Mouse (Mus musculus): ENCODE measurements around the gene Lrtm2.
"Not testable (repeated sequence)": the region's sequence is repeated elsewhere in the genome, so short reads cannot be mapped to it uniquely, and the experiment has no call there.

Lrtm2 gene

GRCm38 (mm10) chr6:119330506-119330905 lies at the start of gene Lrtm2:
TSS of gene Lrtm2 (minus strand) at chr6:119330766.
- no peak for DNase-seq (ENCODE audit: low spot score)

- DNase-seq (ENCODE audit: low spot score), result no peak
Observed at GRCm38 (mm10) chr6:119378631-119379030, 48.1 kb upstream of the Lrtm2 start.

GRCm38 (mm10) chr6:119377613-119378012 lies 47.0 kb upstream of the Lrtm2 start:
- DNase-seq (ENCODE audit: low spot score), result no peak

- DNase-seq (ENCODE audit: low spot score), result no peak
Observed at GRCm38 (mm10) chr6:119375035-119375434, 44.5 kb upstream of the Lrtm2 start.

GRCm38 (mm10) chr6:119373000-119373705 lies 42.6 kb upstream of the Lrtm2 start:
- DNase-seq (ENCODE audit: low spot score), result no peak

- no peak for DNase-seq (ENCODE audit: low spot score)
Observed at GRCm38 (mm10) chr6:119372237-119372636, 41.7 kb upstream of the Lrtm2 start.

GRCm38 (mm10) chr6:119371624-119372023 lies 41.1 kb upstream of the Lrtm2 start:
- no peak for DNase-seq (ENCODE audit: low spot score)

GRCm38 (mm10) chr6:119367382-119367781 lies 36.8 kb upstream of the Lrtm2 start:
- no peak for DNase-seq (ENCODE audit: low spot score)

GRCm38 (mm10) chr6:119366800-119367199 lies 36.2 kb upstream of the Lrtm2 start:
- DNase-seq (ENCODE audit: low spot score), result not testable (repeated sequence)

GRCm38 (mm10) chr6:119363593-119363992 lies 33.0 kb upstream of the Lrtm2 start:
- DNase-seq (ENCODE audit: low spot score), result no peak

- DNase-seq (ENCODE audit: low spot score), result no peak
Observed at GRCm38 (mm10) chr6:119360925-119361702, 30.5 kb upstream of the Lrtm2 start.

GRCm38 (mm10) chr6:119360250-119360649 lies 29.7 kb upstream of the Lrtm2 start:
- not testable (repeated sequence) for DNase-seq (ENCODE audit: low spot score)

- no peak for DNase-seq (ENCODE audit: low spot score)
Observed at GRCm38 (mm10) chr6:119358020-119358571, 27.5 kb upstream of the Lrtm2 start.

- no peak for DNase-seq (ENCODE audit: low spot score)
Observed at GRCm38 (mm10) chr6:119352501-119352900, 21.9 kb upstream of the Lrtm2 start.

- no peak for DNase-seq (ENCODE audit: low spot score)
Observed at GRCm38 (mm10) chr6:119351656-119352055, 21.1 kb upstream of the Lrtm2 start.

- no peak for DNase-seq (ENCODE audit: low spot score)
Observed at GRCm38 (mm10) chr6:119350703-119351198, 20.2 kb upstream of the Lrtm2 start.

- peak; percentile 75 for DNase-seq (ENCODE audit: low spot score)
Observed at GRCm38 (mm10) chr6:119348234-119348633, 17.7 kb upstream of the Lrtm2 start.

GRCm38 (mm10) chr6:119347813-119348212 lies 17.2 kb upstream of the Lrtm2 start:
- no peak for DNase-seq (ENCODE audit: low spot score)

GRCm38 (mm10) chr6:119346257-119346656 lies 15.7 kb upstream of the Lrtm2 start:
- DNase-seq (ENCODE audit: low spot score), result no peak

- DNase-seq (ENCODE audit: low spot score), result no peak
Observed at GRCm38 (mm10) chr6:119341409-119341808, 10.8 kb upstream of the Lrtm2 start.

GRCm38 (mm10) chr6:119338121-119338912 lies 7.8 kb upstream of the Lrtm2 start:
- DNase-seq (ENCODE audit: low spot score), result no peak

- DNase-seq (ENCODE audit: low spot score), result no peak
Observed at GRCm38 (mm10) chr6:119337287-119337686, 6.7 kb upstream of the Lrtm2 start.
